Mouse (Mus musculus) thymus, adult 2 months (tissue): ENCODE measurements around the gene Serinc3.
"Not testable (repeated sequence)": the region's sequence is repeated elsewhere in the genome, so short reads cannot be mapped to it uniquely, and the experiment has no call there.

Source experiments
- CTCF ChIP-seq: fragments of 200-500 bp; IDR thresholded peaks from 2 replicates; pipeline ENCODE4 v1.5.1; 2012; ENCODE audit warnings: mild to moderate bottlenecking, control low read depth, low read length, moderate library complexity, borderline replicate concordance; ENCODE audit not compliant: control insufficient read depth, poor library complexity, insufficient read depth; ENCODE audit errors: extremely low read depth
- POLR2A ChIP-seq: fragments of 200-500 bp; IDR thresholded peaks from 2 replicates; pipeline ENCODE4 v1.6.1; 2012; ENCODE audit warnings: mild to moderate bottlenecking, low read length, control low read depth, moderate library complexity; ENCODE audit not compliant: control insufficient read depth, poor library complexity, insufficient read depth; ENCODE audit errors: extremely low read depth

DNA sequence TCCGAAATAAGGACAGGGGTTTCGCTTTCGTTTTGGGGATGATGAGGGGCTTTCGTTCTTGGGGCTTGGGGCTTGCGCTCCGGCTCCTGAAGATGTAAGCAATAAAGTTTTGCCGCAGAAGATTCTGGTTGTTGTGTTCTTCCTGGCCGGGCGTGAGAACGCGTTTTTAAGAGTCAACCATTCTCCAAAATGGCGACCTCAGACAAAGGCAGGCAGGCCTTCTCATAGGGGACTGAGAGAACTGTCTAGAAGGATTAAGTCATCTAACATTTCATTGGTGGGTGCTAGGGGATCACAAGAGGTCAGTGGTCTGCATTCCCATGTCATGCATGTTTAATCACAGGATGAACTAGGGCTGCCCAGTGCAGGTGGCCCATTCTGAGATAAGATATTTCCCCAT lies 10.8 kb upstream of the Serinc3 start:
- not testable (repeated sequence) for TF ChIP-seq CTCF, POLR2A
